Mouse (Mus musculus): ENCODE data around the gene Ferd3l. TPM values are rescaled to one million over a fixed set of nuclear protein-coding genes. Genes with fewer than 3 reads are reported as not detected.

Gene Ferd3l
- total RNA-seq (2015; ENCODE audit: low replicate concordance), result not detected in 2 replicates
- not detected in 2 replicates for total RNA-seq (2017; ENCODE audit: low replicate concordance)

GRCm38 (mm10) chr12:33928331-33929192 is at the start of gene Ferd3l:
Gene Ferd3l (plus strand): TSS chr12:33928425.
- no peak for ATAC-seq (replicated peaks; ENCODE audit: low FRiP score, poor library complexity, severe bottlenecking)

DNA sequence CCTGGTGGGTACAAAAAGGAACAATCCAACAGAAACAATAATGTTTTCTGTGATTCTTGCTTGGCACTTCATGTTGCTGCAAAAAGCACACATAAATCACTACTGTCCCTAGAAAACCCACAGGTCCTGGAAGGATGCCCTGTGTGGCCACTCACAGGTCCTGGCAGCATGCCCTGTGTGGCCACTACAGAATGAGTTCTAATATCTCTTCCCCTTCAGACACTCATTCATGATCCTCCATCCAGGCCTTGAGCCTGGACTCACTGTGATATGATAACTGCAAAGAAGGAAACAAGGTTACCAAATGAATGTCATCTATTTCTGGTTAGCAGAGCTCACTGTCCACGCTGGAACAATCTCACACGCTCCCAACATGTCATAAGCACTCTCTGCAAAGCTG is 34.3 kb upstream of the Ferd3l start:
- no peak for ATAC-seq (replicated peaks; ENCODE audit: low FRiP score, poor library complexity, severe bottlenecking)

DNA sequence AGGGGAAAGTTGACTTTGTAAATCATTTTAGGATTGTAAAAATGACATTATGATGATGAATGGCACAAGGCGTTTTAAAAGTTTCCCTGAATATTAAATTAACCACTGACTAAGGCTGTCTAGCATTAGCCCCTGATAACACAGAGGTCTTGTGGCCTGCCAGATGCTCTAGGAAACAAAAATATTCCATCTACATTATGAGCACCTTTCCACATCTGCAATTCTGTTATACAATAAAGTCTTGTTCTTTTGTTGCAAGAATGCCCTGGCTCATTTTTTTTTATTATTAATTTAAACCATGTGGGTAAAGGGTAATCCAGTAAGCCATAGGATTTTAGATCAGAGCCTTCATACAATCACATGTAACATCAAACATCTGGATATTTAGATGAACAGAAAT is 33.6 kb upstream of the Ferd3l start:
- ATAC-seq (replicated peaks; ENCODE audit: low FRiP score, poor library complexity, severe bottlenecking), result no peak

- ATAC-seq (replicated peaks; ENCODE audit: low FRiP score, poor library complexity, severe bottlenecking), result no peak
Observed at GRCm38 (mm10) chr12:33926751-33927150, 1.5 kb upstream of the Ferd3l start.

DNA sequence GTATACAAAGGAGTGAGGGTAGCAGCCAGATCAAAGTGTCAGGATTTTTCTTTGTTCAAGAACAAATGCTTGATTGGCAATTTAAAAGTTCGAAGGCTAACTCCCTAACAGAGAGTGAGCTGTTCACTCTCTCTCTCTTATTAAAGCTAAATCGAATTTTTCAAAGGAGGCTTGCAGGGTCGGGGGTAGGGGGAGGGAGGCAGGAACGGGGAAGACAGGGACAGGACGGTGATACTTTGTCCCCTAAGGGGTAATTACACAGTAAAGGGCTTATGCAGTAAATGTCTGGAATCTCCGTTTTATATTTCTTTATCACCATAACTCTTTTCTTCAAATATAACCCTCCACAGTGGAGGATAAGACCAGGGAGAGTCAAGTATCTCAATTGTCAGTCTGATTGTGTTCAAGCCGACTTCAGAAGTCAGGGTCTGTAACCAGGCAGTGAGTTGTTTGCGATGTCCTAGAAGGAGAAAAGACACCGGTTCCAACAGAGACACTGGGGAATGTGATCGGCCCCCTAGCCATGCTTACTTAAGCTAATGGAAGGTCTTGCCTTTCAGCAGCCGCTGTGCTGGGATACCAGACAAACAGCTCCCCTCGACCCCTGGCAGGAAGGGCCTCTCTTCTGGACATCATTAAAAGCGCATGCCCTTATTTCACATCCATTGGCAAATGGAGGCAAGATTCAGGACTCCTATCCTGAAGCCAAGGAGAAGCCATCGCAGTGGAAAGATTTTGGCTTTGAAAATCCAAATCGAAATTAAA is 709 bp upstream of the Ferd3l start:
- no peak for ATAC-seq (replicated peaks; ENCODE audit: low FRiP score, poor library complexity, severe bottlenecking)

- no peak for ATAC-seq (replicated peaks; ENCODE audit: low FRiP score, poor library complexity, severe bottlenecking)
Observed at GRCm38 (mm10) chr12:33952843-33953242, 24.6 kb downstream of the Ferd3l start.

GRCm38 (mm10) chr12:33954931-33955565 is 26.8 kb downstream of the Ferd3l start:
- no peak for ATAC-seq (replicated peaks; ENCODE audit: low FRiP score, poor library complexity, severe bottlenecking)

DNA sequence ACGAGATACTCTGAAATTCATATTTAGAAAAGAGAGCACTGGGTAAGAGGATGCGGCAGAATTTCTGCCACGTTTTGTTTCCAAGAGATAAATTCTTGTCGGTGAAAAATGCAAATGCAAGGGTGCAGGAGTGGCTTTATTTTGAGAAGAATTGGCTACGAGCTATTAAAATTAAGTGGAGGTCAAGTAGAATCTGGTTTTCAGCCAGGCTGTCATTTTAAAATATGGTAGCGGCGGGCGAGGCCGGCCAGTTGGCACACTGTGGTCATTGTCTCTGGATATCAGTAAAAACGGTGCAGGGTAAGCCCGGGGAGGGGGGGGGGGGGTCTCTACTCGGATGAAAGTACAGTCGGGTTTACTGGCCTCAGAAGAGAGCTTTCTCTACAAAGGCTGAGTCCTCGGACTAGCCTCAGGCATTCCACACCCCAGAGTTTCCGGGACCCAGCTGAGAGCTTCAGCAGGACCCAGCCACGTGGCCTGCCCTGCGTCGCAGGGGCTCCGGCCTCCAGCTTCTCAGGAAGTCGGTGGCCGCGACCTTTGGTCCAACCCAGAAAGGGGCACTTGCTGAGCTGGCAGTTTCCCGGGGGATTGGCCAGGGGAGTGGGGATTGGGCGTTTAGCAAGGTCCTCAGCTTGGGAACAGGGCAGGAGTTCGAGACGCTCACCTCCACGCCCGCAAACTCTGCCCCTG is 27.5 kb downstream of the Ferd3l start:
- no peak for ATAC-seq (replicated peaks; ENCODE audit: low FRiP score, poor library complexity, severe bottlenecking)

GRCm38 (mm10) chr12:33956576-33957399 is 28.6 kb downstream of the Ferd3l start:
- no peak for ATAC-seq (replicated peaks; ENCODE audit: low FRiP score, poor library complexity, severe bottlenecking)

- ATAC-seq (replicated peaks; ENCODE audit: low FRiP score, poor library complexity, severe bottlenecking), result no peak
Observed at GRCm38 (mm10) chr12:33957400-33958240, 29.4 kb downstream of the Ferd3l start, which contains the start of gene Twist1. Gene Twist1 (plus strand): TSS chr12:33957671.

GRCm38 (mm10) chr12:33958241-33959194 is 30.3 kb downstream of the Ferd3l start:
- ATAC-seq (replicated peaks; ENCODE audit: low FRiP score, poor library complexity, severe bottlenecking), result no peak

- no peak for ATAC-seq (replicated peaks; ENCODE audit: low FRiP score, poor library complexity, severe bottlenecking)
Observed at GRCm38 (mm10) chr12:33959206-33959605, 31.0 kb downstream of the Ferd3l start.

- ATAC-seq (replicated peaks; ENCODE audit: low FRiP score, poor library complexity, severe bottlenecking), result no peak
Observed at GRCm38 (mm10) chr12:33959846-33960245, 31.6 kb downstream of the Ferd3l start.

- ATAC-seq (replicated peaks; ENCODE audit: low FRiP score, poor library complexity, severe bottlenecking), result no peak
Observed at GRCm38 (mm10) chr12:33961013-33961412, 32.8 kb downstream of the Ferd3l start.

DNA sequence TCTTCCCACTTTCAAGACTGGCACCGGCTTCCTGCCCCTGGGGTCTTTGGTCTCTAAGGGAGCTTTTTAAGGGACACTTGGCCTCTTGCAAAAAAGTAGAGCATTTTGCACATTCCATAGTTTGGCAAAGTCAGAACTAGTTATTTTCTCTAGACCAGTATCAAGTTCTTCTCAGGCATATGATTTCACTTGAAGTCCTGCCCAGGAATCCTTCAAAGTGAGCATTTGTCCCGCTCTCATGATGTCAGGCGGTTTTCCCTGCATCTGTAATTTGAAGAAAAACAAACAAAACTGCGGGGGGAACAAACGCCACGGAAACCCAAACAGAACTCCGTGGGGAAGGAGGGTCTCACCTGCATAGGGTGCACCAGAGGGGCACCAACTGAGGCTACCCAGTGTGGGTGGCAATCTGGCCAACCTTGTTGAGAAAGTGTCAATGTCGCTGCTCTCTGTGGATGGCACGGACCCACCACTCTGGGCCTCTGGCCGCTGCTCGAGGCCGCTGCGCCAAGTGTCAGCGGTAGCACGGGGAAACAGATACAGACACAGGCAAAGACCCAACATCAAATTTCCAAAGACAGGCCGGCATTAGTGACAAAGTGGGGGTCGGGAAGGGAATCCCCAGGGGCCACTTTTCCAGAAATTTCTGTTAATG is 34.0 kb downstream of the Ferd3l start:
- no peak for ATAC-seq (replicated peaks; ENCODE audit: low FRiP score, poor library complexity, severe bottlenecking)

GRCm38 (mm10) chr12:33962773-33963130 is 34.5 kb downstream of the Ferd3l start:
- ATAC-seq (replicated peaks; ENCODE audit: low FRiP score, poor library complexity, severe bottlenecking), result no peak
